Mouse (Mus musculus) CH12.LX (cell line): ENCODE results near the gene Adora2b. TPM values are rescaled to one million over a fixed set of nuclear protein-coding genes. Genes with fewer than 3 reads are reported as not detected.

Experiments
- DNase-seq: peaks from one replicate; pipeline ENCODE4 v3.0.0-alpha.2; 2013; ENCODE audit errors: extremely low read depth
- H3K27ac ChIP-seq: 2 replicates; pipeline ENCODE4 v1.5.1; 2012; ENCODE audit warnings: low read depth, mild to moderate bottlenecking, control low read depth, moderate library complexity; ENCODE audit not compliant: insufficient read depth
- H3K27me3 ChIP-seq: replicated peaks from 2 replicates; pipeline ENCODE3; 2012; ENCODE audit warnings: inconsistent platforms
- H3K36me3 ChIP-seq, 2 experiments: replicated peaks in 1 of 2; 2 replicates each; pipeline versions ENCODE3 to v1.6.1; 2012; ENCODE audit warnings: inconsistent platforms in 1 of 2, low read length in 1 of 2, mild to moderate bottlenecking in 1 of 2, mixed read lengths in 1 of 2, moderate library complexity in 1 of 2; ENCODE audit not compliant: control insufficient read depth in 1 of 2, insufficient read depth in 1 of 2
- H3K4me1 ChIP-seq, 2 experiments: 2 replicates each; pipeline ENCODE4 v1.6.1; 2012; ENCODE audit warnings: inconsistent platforms in 1 of 2, moderate library complexity in 1 of 2; ENCODE audit not compliant: insufficient read depth in 2 of 2, control insufficient read depth in 1 of 2
- H3K4me2 ChIP-seq: 2 replicates; pipeline ENCODE4 v1.6.1; 2012; ENCODE audit warnings: low read depth, mild to moderate bottlenecking, control low read depth; ENCODE audit not compliant: poor library complexity, insufficient read depth, severe bottlenecking
- H3K4me3 ChIP-seq, 3 experiments: fragments of 150-350 bp in 1 of 3; sonication (generic) in 1 of 3; replicated peaks in 1 of 3; 2 replicates each; pipeline versions ENCODE3 to v1.5.1; 2011 to 2012; ENCODE audit warnings: low read depth in 2 of 3, low read length in 2 of 3, mild to moderate bottlenecking in 2 of 3, moderate library complexity in 2 of 3, control low read depth in 1 of 3, improper control_type of control experiment in 1 of 3, inconsistent platforms in 1 of 3, mixed read lengths in 1 of 3; ENCODE audit not compliant: poor library complexity in 1 of 3
- H3K79me2 ChIP-seq: replicated peaks from 2 replicates; pipeline ENCODE4 v1.6.1; 2012; ENCODE audit warnings: mild to moderate bottlenecking, moderate library complexity; ENCODE audit not compliant: control insufficient read depth, poor library complexity, insufficient read depth, severe bottlenecking; ENCODE audit errors: extremely low read depth
- H3K9ac ChIP-seq: 2 replicates; pipeline ENCODE4 v1.6.1; 2012; ENCODE audit warnings: low read depth, mild to moderate bottlenecking, control low read depth, moderate library complexity; ENCODE audit not compliant: insufficient read depth
- H3K9me3 ChIP-seq: replicated peaks from 2 replicates; pipeline ENCODE3; 2012; ENCODE audit warnings: low read length, inconsistent platforms, mixed read lengths
- BHLHE40 ChIP-seq: IDR thresholded peaks from 2 replicates; pipeline ENCODE4 v1.6.1; 2011; ENCODE audit warnings: mild to moderate bottlenecking, low read depth, low read length, improper control_type of control experiment
- CHD2 ChIP-seq: IDR thresholded peaks from 2 replicates; pipeline ENCODE4 v1.6.1; 2011; ENCODE audit warnings: low read length, improper control_type of control experiment
- CTCF ChIP-seq, 2 experiments: IDR thresholded peaks in 1 of 2; conservative IDR thresholded peaks in 1 of 2; 2 replicates each; pipeline ENCODE4 v1.5.1; 2011 to 2012; ENCODE audit warnings: low read depth in 2 of 2, low read length in 2 of 2, improper control_type of control experiment in 1 of 2, inconsistent platforms in 1 of 2, mild to moderate bottlenecking in 1 of 2, moderate library complexity in 1 of 2
- ELF1 ChIP-seq: IDR thresholded peaks from 2 replicates; pipeline ENCODE4 v1.6.1; 2014; ENCODE audit warnings: low read depth, mild to moderate bottlenecking, inconsistent platforms, low read length, improper control_type of control experiment
- EP300 ChIP-seq: IDR thresholded peaks from 2 replicates; pipeline ENCODE4 v1.6.1; 2011; ENCODE audit warnings: low read length, improper control_type of control experiment
- ETS1 ChIP-seq: conservative IDR thresholded peaks from 2 replicates; pipeline ENCODE4 v1.6.1; 2012; ENCODE audit warnings: low read depth, mild to moderate bottlenecking, inconsistent platforms, low read length, improper control_type of control experiment, moderate library complexity
- GABPA ChIP-seq: IDR thresholded peaks from 2 replicates; pipeline ENCODE4 v1.6.1; 2012; ENCODE audit warnings: low read depth, low read length, improper control_type of control experiment, inconsistent platforms; ENCODE audit not compliant: insufficient replicate concordance
- HCFC1 ChIP-seq: IDR thresholded peaks from 2 replicates; pipeline ENCODE4 v1.6.1; 2012; ENCODE audit warnings: low read depth, mild to moderate bottlenecking, inconsistent platforms, low read length, improper control_type of control experiment
- IRF4 ChIP-seq: IDR thresholded peaks from 2 replicates; pipeline ENCODE4 v1.6.1; 2014; ENCODE audit warnings: low read depth, mild to moderate bottlenecking, inconsistent platforms, low read length, improper control_type of control experiment
- JUN ChIP-seq: IDR thresholded peaks from 2 replicates; pipeline ENCODE4 v1.6.1; 2011; ENCODE audit warnings: low read depth, mild to moderate bottlenecking, low read length, improper control_type of control experiment, moderate library complexity; ENCODE audit not compliant: insufficient read depth
- JUND ChIP-seq: conservative IDR thresholded peaks from 2 replicates; pipeline ENCODE4 v1.6.1; 2011; ENCODE audit warnings: low read depth, low read length, improper control_type of control experiment
- KAT2A ChIP-seq: IDR thresholded peaks from 2 replicates; pipeline ENCODE4 v1.6.1; 2012; ENCODE audit warnings: low read length, improper control_type of control experiment, inconsistent platforms; ENCODE audit not compliant: insufficient replicate concordance
- MAX ChIP-seq: IDR thresholded peaks from 2 replicates; pipeline ENCODE4 v1.6.1; 2011; ENCODE audit warnings: low read length, improper control_type of control experiment
- MAZ ChIP-seq: IDR thresholded peaks from 2 replicates; pipeline ENCODE4 v1.6.1; 2012; ENCODE audit warnings: low read depth, mild to moderate bottlenecking, inconsistent platforms, low read length, improper control_type of control experiment, moderate library complexity
- MEF2A ChIP-seq: IDR thresholded peaks from 2 replicates; pipeline ENCODE4 v1.6.1; 2014; ENCODE audit warnings: low read depth, mild to moderate bottlenecking, inconsistent platforms, low read length, improper control_type of control experiment, borderline replicate concordance
- MXI1 ChIP-seq: IDR thresholded peaks from 2 replicates; pipeline ENCODE4 v1.6.1; 2011; ENCODE audit warnings: mild to moderate bottlenecking, low read depth, low read length, improper control_type of control experiment
- MYC ChIP-seq: IDR thresholded peaks from 2 replicates; pipeline ENCODE4 v1.6.1; 2011; ENCODE audit warnings: low read depth, mild to moderate bottlenecking, improper control_type of control experiment, low read length
- NELFE ChIP-seq: IDR thresholded peaks from 2 replicates; pipeline ENCODE4 v1.6.1; 2011; ENCODE audit warnings: low read depth, low read length, improper control_type of control experiment
- NRF1 ChIP-seq: IDR thresholded peaks from 2 replicates; pipeline ENCODE4 v1.6.1; 2014; ENCODE audit warnings: low read depth, mild to moderate bottlenecking, inconsistent platforms, low read length, improper control_type of control experiment, moderate library complexity
- PAX5 ChIP-seq: IDR thresholded peaks from 2 replicates; pipeline ENCODE4 v1.6.1; 2012; ENCODE audit warnings: low read length, inconsistent platforms, mixed read lengths
- POLR2AphosphoS2 ChIP-seq: IDR thresholded peaks from 2 replicates; pipeline ENCODE4 v1.6.1; 2011; ENCODE audit warnings: low read depth, low read length, improper control_type of control experiment
- RAD21 ChIP-seq: IDR thresholded peaks from 2 replicates; pipeline ENCODE4 v1.6.1; 2011; ENCODE audit warnings: low read depth, mild to moderate bottlenecking, low read length, improper control_type of control experiment, moderate library complexity
- RCOR1 ChIP-seq: conservative IDR thresholded peaks from 2 replicates; pipeline ENCODE4 v1.6.1; 2012; ENCODE audit warnings: low read depth, mild to moderate bottlenecking, inconsistent platforms, low read length, improper control_type of control experiment
- SIN3A ChIP-seq: IDR thresholded peaks from 2 replicates; pipeline ENCODE4 v1.6.1; 2012; ENCODE audit warnings: low read length, improper control_type of control experiment, inconsistent platforms
- SMC3 ChIP-seq: IDR thresholded peaks from 2 replicates; pipeline ENCODE4 v1.6.1; 2011; ENCODE audit warnings: low read depth, low read length, improper control_type of control experiment
- TCF12 ChIP-seq: IDR thresholded peaks from 2 replicates; pipeline ENCODE4 v1.6.1; 2014; ENCODE audit warnings: low read depth, mild to moderate bottlenecking, inconsistent platforms, low read length, improper control_type of control experiment
- UBTF ChIP-seq: IDR thresholded peaks from 2 replicates; pipeline ENCODE4 v1.6.1; 2012; ENCODE audit warnings: low read depth, mild to moderate bottlenecking, inconsistent platforms, low read length, improper control_type of control experiment, moderate library complexity
- USF1 ChIP-seq: IDR thresholded peaks from 2 replicates; pipeline ENCODE4 v1.6.1; 2014; ENCODE audit warnings: low read depth, mild to moderate bottlenecking, inconsistent platforms, low read length, improper control_type of control experiment
- USF2 ChIP-seq: conservative IDR thresholded peaks from 2 replicates; pipeline ENCODE4 v1.6.1; 2011; ENCODE audit warnings: low read depth, low read length, improper control_type of control experiment
- ZC3H11A ChIP-seq: IDR thresholded peaks from 2 replicates; pipeline ENCODE4 v1.6.1; 2012; ENCODE audit warnings: low read depth, mild to moderate bottlenecking, inconsistent platforms, low read length, improper control_type of control experiment
- ZKSCAN1 ChIP-seq: IDR thresholded peaks from 2 replicates; pipeline ENCODE4 v1.6.1; 2012; ENCODE audit warnings: low read depth, inconsistent platforms, low read length, improper control_type of control experiment, borderline replicate concordance
- ZNF384 ChIP-seq: IDR thresholded peaks from 2 replicates; pipeline ENCODE4 v1.6.1; 2012; ENCODE audit warnings: low read depth, low read length, improper control_type of control experiment, inconsistent platforms
- dilution Hi-C: fragments of 300-500 bp; cut with MboI; formaldehyde crosslinking; loops from 2 replicates; pipeline ENCODE4 v1.14.3; 2020; ENCODE audit warnings: low sequenced_read_pairs; ENCODE audit not compliant: extremely low pct_unique_long_range_greater_than_20kb, extremely low pct_ligation_motif_present
- in situ Hi-C: fragments of 300-500 bp; cut with MboI; formaldehyde crosslinking; loops from 3 replicates; pipeline ENCODE4 v1.14.3; 2019; ENCODE audit warnings: low sequenced_read_pairs, low pct_ligation_motif_present, low pct_unique_long_range_greater_than_20kb, mixed read lengths
- polyA plus RNA-seq: library from polyadenylated mRNA; unstranded; fragments of >175 nt; gene quantifications from 2 replicates; pipeline ENCODE4 v1.2.1, GENCODE M21; 2012; ENCODE audit warnings: low read depth; ENCODE audit not compliant: insufficient read length
- total RNA-seq, 2 experiments: library from RNA; depleted of rRNA; stranded (reverse); fragments of 300-350 nt in 1 of 2; fragments of >200 nt in 1 of 2; gene quantifications; 2 replicates each; pipeline ENCODE4 v1.2.3; 2012 to 2014

Adora2b gene
- total and polyA plus RNA-seq, 3 experiments = 0.77 to 1.7 (median 0.87) TPM

DNA sequence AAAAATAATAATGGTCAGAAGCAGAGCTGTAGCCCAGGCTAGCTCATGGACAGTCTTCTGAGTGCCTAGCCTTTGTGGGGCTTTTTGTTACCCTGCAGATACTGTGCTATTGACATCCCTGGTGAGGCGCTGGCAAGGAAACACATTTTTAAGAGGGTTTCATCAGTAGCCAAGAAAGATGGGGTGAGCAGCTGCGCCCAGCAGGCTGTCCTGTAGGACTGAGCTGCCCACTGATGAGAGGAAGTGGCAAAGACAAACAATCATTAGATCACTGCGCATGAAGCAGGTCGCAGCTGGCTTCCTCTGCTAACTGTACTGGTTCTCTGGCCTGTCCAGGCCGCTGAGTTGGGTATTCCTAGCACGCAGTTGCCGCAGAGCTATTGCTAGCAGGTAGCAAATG, 14.8 kb downstream of the Adora2b start:
- H3K9me3 ChIP-seq = no peaks in the 10 kb centered on the region
- no peak overlapping the region for H3K4me2 ChIP-seq
- peaks cover 28 to 69% of the 10 kb centered on the region in 2 experiments for H3K4me1 ChIP-seq
- no peaks in the 10 kb centered on the region for H3K79me2 ChIP-seq
- TF ChIP-seq GABPA (no peak), ZC3H11A (no peak), RAD21 (no peak), CTCF (conservative IDR thresholded peaks at IDR 0.05 in 1 of 2, IDR thresholded peaks at IDR 0.05 in 1 of 2; ENCODE audit: low read depth in 2 of 2, low read length in 2 of 2) (no peak), ZKSCAN1 (no peak), ETS1 (no peak), MEF2A (no peak), JUN (no peak), TCF12 (no peak), IRF4 (no peak), KAT2A (no peak), MXI1 (no peak), BHLHE40 (no peak), PAX5 (no peak), UBTF (no peak), USF1 (no peak), MAZ (no peak), NELFE (no peak)
- no peaks in the 10 kb centered on the region for H3K27me3 ChIP-seq
- in situ Hi-C loops (loop anchor here (5.0 kb wide), 1 partner anchor 136 kb away; no protein-coding TSS in a partner anchor), dilution Hi-C loops (no loop called here)
- no peak overlapping the region for H3K9ac ChIP-seq
- H3K4me3 ChIP-seq = no peak overlapping the region
- H3K27ac ChIP-seq = no peak overlapping the region
- no peak for DNase-seq
- peaks cover 9 to 25% of the 10 kb centered on the region in 2 experiments for H3K36me3 ChIP-seq

DNA sequence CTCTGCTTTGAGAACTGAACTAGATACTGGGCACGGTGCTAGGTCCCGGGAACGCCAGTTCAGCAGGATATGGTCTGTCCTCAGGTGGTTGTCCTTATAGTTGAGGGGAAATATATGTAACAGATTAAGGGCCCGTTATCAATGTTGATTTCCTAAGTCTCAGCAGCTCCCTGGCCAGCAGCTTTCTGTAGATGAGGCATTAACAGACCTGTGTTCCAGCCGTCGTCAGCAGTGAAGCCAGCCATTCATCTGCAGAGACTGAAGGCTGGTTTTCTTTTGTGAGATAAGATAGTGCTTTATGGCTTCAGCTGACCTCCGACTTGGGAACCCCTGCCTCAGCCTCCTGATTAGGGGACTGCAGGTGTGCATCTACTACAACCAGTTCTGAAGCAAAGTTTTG, 15.2 kb downstream of the Adora2b start:
- H3K4me1 ChIP-seq = peaks cover 28 to 70% of the 10 kb centered on the region in 2 experiments
- TF ChIP-seq POLR2AphosphoS2 (no peak), CTCF (conservative IDR thresholded peaks at IDR 0.05 in 1 of 2, IDR thresholded peaks at IDR 0.05 in 1 of 2; ENCODE audit: low read depth in 2 of 2, low read length in 2 of 2) (no peak), EP300 (no peak), MYC (no peak), SIN3A (no peak), HCFC1 (no peak), MAX (no peak), USF2 (no peak), USF1 (no peak), NRF1 (no peak), ZNF384 (no peak), SMC3 (no peak), ELF1 (no peak), CHD2 (no peak), KAT2A (no peak), RCOR1 (no peak), UBTF (no peak), JUND (no peak), BHLHE40 (no peak)
- peaks cover 9 to 29% of the 10 kb centered on the region in 2 experiments for H3K36me3 ChIP-seq
- dilution Hi-C loops = no loop called here
- no peak overlapping the region for H3K9ac ChIP-seq
- no peak overlapping the region for H3K4me3 ChIP-seq
- no peaks in the 10 kb centered on the region for H3K9me3 ChIP-seq
- no peak for DNase-seq
- H3K4me2 ChIP-seq = no peak overlapping the region
- no peaks in the 10 kb centered on the region for H3K79me2 ChIP-seq
- H3K27ac ChIP-seq = no peak overlapping the region
- in situ Hi-C loops = loop anchor here (5.0 kb wide), 1 partner anchor 137 kb away; no protein-coding TSS in a partner anchor
- no peaks in the 10 kb centered on the region for H3K27me3 ChIP-seq
